Mouse (Mus musculus) heart, embryonic 12.5 days (tissue): ENCODE results near the gene Vmn1r180. TPM values are rescaled to one million over a fixed set of nuclear protein-coding genes. Genes with fewer than 3 reads are reported as not detected.
"Not testable (repeated sequence)": the region's sequence is repeated elsewhere in the genome, so short reads cannot be mapped to it uniquely, and the experiment has no call there.

Source experiments
- ATAC-seq: fragments of 200-750 bp; cut with Nextera tagmentation; 2 replicates; pipeline ENCODE4 v1.8.0; 2017; ENCODE audit warnings: moderate TSS enrichment, moderate library complexity; ENCODE audit not compliant: insufficient number of reproducible peaks, low FRiP score
- H3K27ac ChIP-seq: fragments of 300-500 bp; sonication (generic); 2 replicates; pipeline ENCODE4 v1.5.1; 2016; ENCODE audit warnings: mild to moderate bottlenecking, moderate library complexity; ENCODE audit not compliant: poor library complexity, severe bottlenecking
- H3K27me3 ChIP-seq: fragments of 300-500 bp; sonication (generic); replicated peaks from 2 replicates; pipeline ENCODE4 v1.6.1; 2016; ENCODE audit warnings: mild to moderate bottlenecking, moderate library complexity
- H3K36me3 ChIP-seq: fragments of 300-500 bp; sonication (generic); 2 replicates; pipeline ENCODE4 v1.6.1; 2016; ENCODE audit warnings: mild to moderate bottlenecking, moderate library complexity
- H3K4me1 ChIP-seq: fragments of 300-500 bp; sonication (generic); replicated peaks from 2 replicates; pipeline ENCODE4 v1.6.1; 2016; ENCODE audit warnings: mild to moderate bottlenecking
- H3K4me2 ChIP-seq: fragments of 300-500 bp; sonication (generic); 2 replicates; pipeline ENCODE4 v1.6.1; 2016; ENCODE audit warnings: mild to moderate bottlenecking, moderate library complexity
- H3K4me3 ChIP-seq: fragments of 300-500 bp; sonication (generic); 2 replicates; pipeline ENCODE4 v1.5.1; 2016; ENCODE audit warnings: mild to moderate bottlenecking
- H3K9ac ChIP-seq: fragments of 300-500 bp; sonication (generic); 2 replicates; pipeline ENCODE4 v1.6.1; 2016; ENCODE audit warnings: mild to moderate bottlenecking, moderate library complexity
- H3K9me3 ChIP-seq: fragments of 300-500 bp; sonication (generic); replicated peaks from 2 replicates; pipeline ENCODE4 v1.6.1; 2016; ENCODE audit warnings: mild to moderate bottlenecking, moderate library complexity
- WGBS: fragments of 180-500 bp; shearing (Covaris S2); methylation state at CpG from one replicate; pipeline ENCODE4 v1.1.7; 2016; 5-methylcytosine and 5-hydroxymethylcytosine counted together
- polyA plus RNA-seq: library from polyadenylated mRNA; unstranded; fragments of >200 nt; fragmentation: Nextera tagmentation; extraction: Ambion mirVana; gene quantifications from 2 replicates; pipeline ENCODE4 v1.2.1, GENCODE M21; 2016

The Vmn1r180 gene
- polyA plus RNA-seq, result not detected in 2 replicates

DNA sequence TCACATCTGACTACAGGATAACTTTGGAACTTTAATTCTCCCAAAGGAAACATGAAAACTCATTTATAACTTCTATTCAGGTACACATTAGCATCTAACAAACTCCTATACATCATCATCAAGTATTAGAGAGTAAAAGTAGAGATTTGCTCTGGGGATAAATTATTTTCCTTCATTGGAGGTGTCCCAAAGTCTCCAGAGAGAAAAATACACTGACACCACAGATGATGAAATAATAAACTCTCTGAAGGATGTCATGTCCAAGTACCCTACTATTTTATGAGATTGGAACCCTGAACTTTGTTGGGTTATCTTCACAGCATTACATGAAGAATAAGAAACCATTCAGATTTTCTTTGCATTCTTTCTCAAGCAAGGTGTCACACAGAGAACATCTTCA is at the start of gene Vmn1r180:
TSS of gene Vmn1r180 (plus strand) at position 301 of the 400 bp plus-strand sequence.
- Histone ChIP-seq H3K27ac (no peak within 1 kb of the TSS), H3K4me1 (no peaks in the 10 kb centered on the region), H3K27me3 (no peaks in the 10 kb centered on the region), H3K4me3 (no peak within 1 kb of the TSS), H3K9me3 (peaks cover 8% of the 10 kb centered on the region), H3K36me3 (no peaks in the 10 kb centered on the region), H3K4me2 (no peak within 1 kb of the TSS), H3K9ac (no peak within 1 kb of the TSS)
- ATAC-seq, result no peak

DNA sequence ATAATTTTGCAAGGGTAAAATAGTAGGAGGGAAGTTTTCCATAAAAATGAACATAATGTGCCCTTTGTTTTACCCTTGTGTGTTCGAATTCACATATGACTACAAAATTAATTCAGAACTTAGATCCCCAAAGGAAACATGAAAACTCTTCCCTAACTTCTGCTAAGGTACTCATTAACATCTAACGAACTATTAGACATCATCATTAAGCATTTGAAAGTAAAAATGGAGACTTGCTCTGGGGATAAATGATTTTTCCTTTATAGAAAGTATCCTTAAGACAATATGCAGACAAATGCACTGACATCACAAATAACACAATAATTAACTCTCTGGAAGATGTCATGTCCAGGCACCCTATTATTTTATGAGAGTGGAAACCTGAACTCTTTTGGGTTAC is 23.8 kb upstream of the Vmn1r180 start, which contains the start of gene Vmn1r179:
TSS of gene Vmn1r179 (plus strand) at position 301 of the 400 bp plus-strand sequence.
- no peak within 1 kb of the TSS for H3K4me2 ChIP-seq
- H3K9ac ChIP-seq, result no peak within 1 kb of the TSS
- no peak for ATAC-seq
- 46% methylated on average over 2 of the region's 2 CpGs for WGBS
- no peak within 1 kb of the TSS for H3K4me3 ChIP-seq
- no peaks in the 10 kb centered on the region for H3K4me1 ChIP-seq
- H3K9me3 ChIP-seq, result peaks cover 11% of the 10 kb centered on the region
- H3K27me3 ChIP-seq, result no peaks in the 10 kb centered on the region
- no peak within 1 kb of the TSS for H3K27ac ChIP-seq
- H3K36me3 ChIP-seq, result no peaks in the 10 kb centered on the region

DNA sequence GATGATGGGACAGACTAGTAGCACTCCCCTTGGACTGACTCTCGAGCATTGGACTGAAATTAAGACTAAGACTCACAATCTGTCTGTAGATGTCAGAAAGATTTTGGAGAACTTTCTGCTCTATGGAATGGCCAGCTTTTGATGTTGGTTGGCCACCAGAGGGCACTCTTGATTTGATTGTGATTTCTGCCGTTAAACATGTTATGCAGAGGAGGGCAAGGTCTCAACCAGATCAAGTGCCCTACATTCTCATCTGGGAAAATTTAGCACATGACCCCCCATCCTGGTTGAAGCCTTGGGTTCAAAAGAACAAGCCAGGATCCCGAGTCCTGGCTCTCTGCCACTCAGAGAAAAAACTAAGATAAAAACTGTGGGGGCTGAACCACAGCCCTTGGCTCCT is 17.6 kb downstream of the Vmn1r180 start:
- peaks cover 48% of the 10 kb centered on the region for H3K9me3 ChIP-seq
- not testable (repeated sequence) for H3K4me1 ChIP-seq, ATAC-seq, H3K4me2 ChIP-seq, H3K9ac ChIP-seq, H3K27me3 ChIP-seq, H3K4me3 ChIP-seq, H3K27ac ChIP-seq, H3K36me3 ChIP-seq
- WGBS, result 57% methylated on average over 3 of the region's 3 CpGs

DNA sequence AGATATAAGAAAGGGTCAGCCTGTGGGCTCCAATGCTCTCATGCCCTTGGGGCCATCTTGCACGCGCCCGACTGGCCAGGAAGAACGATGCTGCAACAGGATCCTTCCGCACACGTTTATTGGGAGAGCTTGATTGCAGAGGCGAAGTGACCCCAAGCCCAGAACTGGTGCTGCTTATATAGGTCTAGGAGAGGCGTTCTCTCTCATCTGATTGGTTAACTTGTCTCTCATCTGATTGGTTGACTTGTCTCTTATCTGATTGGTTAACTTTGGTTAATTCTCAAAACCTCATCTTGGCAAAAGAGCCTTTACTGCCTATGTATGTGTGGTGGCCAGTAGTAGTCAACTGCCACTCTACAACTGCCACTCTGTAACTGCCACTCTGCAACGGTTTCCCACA is 23.9 kb downstream of the Vmn1r180 start, which contains the start of gene Vmn1r181:
TSS of gene Vmn1r181 (plus strand) at position 301 of the 400 bp plus-strand sequence.
- not testable (repeated sequence) for H3K9ac ChIP-seq, H3K4me1 ChIP-seq, H3K4me3 ChIP-seq, H3K4me2 ChIP-seq, H3K27me3 ChIP-seq, H3K36me3 ChIP-seq, H3K27ac ChIP-seq, ATAC-seq
- H3K9me3 ChIP-seq, result peaks cover 30% of the 10 kb centered on the region
- 68% methylated on average over 9 of the region's 9 CpGs for WGBS

- H3K27me3 ChIP-seq, result no peaks in the 10 kb centered on the region
- no peak within 1 kb of the TSS for H3K27ac ChIP-seq
- ATAC-seq, result no peak
- H3K36me3 ChIP-seq, result no peaks in the 10 kb centered on the region
- H3K4me2 ChIP-seq, result no peak within 1 kb of the TSS
- no peak within 1 kb of the TSS for H3K4me3 ChIP-seq
- WGBS, result 68% methylated on average over 2 of the region's 2 CpGs
- H3K9me3 ChIP-seq, result peaks cover 8% of the 10 kb centered on the region
- H3K9ac ChIP-seq, result no peak within 1 kb of the TSS
- no peaks in the 10 kb centered on the region for H3K4me1 ChIP-seq
Measured at GRCm38 (mm10) chr7:24001391-24001790, 51.0 kb downstream of the Vmn1r180 start, which contains the start of gene V1rd19. V1rd19 (plus strand) TSS chr7:24001691.

Other genes with a start within 250 kb of the Vmn1r180 start
- gene Vmn1r173, start 249.9 kb upstream of the Vmn1r180 start, polyA plus RNA-seq, result not detected in 2 replicates
- not detected in 2 replicates for gene Vmn1r174, start 198.4 kb upstream of the Vmn1r180 start, polyA plus RNA-seq
- not detected in 2 replicates for gene Vmn1r175, start 140.0 kb upstream of the Vmn1r180 start, polyA plus RNA-seq
- gene Vmn1r176, start 113.3 kb upstream of the Vmn1r180 start, polyA plus RNA-seq, result not detected in 2 replicates
- gene Vmn1r177, start 84.2 kb upstream of the Vmn1r180 start, polyA plus RNA-seq, result not detected in 2 replicates
- gene Vmn1r178, start 58.6 kb upstream of the Vmn1r180 start, polyA plus RNA-seq, result not detected in 2 replicates
- gene Vmn1r179, start 23.7 kb upstream of the Vmn1r180 start, polyA plus RNA-seq, result not detected in 2 replicates
- not detected in 2 replicates for gene Vmn1r181, start 24.0 kb downstream of the Vmn1r180 start, polyA plus RNA-seq
- not detected in 2 replicates for gene V1rd19, start 51.1 kb downstream of the Vmn1r180 start, polyA plus RNA-seq
- 0.01 TPM in 1 of 2 replicates, not detected in the other for gene Vmn1r183, start 102.6 kb downstream of the Vmn1r180 start, polyA plus RNA-seq
- gene Zfp180, start 131.3 kb downstream of the Vmn1r180 start, polyA plus RNA-seq, result 15.5 and 16.1 TPM in 2 replicates
- gene Zfp112, start 161.7 kb downstream of the Vmn1r180 start, polyA plus RNA-seq, result 4.2 TPM in 2 replicates
- gene Zfp235, start 183.5 kb downstream of the Vmn1r180 start, polyA plus RNA-seq, result 7.4 and 8.3 TPM in 2 replicates
- gene Zfp114, start 224.4 kb downstream of the Vmn1r180 start, polyA plus RNA-seq, result 3.7 and 4.0 TPM in 2 replicates